Mouse (Mus musculus): ENCODE results near the gene Pigyl. TPM values are rescaled to one million over a fixed set of nuclear protein-coding genes. Genes with fewer than 3 reads are reported as not detected.
"Not testable (repeated sequence)": the region's sequence is repeated elsewhere in the genome, so short reads cannot be mapped to it uniquely, and the experiment has no call there.

Gene Pigyl
- total RNA-seq, 2 experiments from 2014 or later, result 34.4 to 34.7 TPM

- no peak for DNase-seq
Measured at GRCm38 (mm10) chr9:22138480-22138879, 18.2 kb upstream of the Pigyl start.

- no peak for DNase-seq
Measured at GRCm38 (mm10) chr9:22139746-22140145, 16.9 kb upstream of the Pigyl start.

- peak; percentile 93 for DNase-seq
Measured at GRCm38 (mm10) chr9:22143108-22144037, 13.3 kb upstream of the Pigyl start.

- no peak for DNase-seq
Measured at GRCm38 (mm10) chr9:22144304-22144965, 12.2 kb upstream of the Pigyl start.

- no peak for DNase-seq
Measured at GRCm38 (mm10) chr9:22149426-22150248, 7.0 kb upstream of the Pigyl start.

- DNase-seq, result not testable (repeated sequence)
Measured at GRCm38 (mm10) chr9:22150249-22150693, 6.4 kb upstream of the Pigyl start.

GRCm38 (mm10) chr9:22150946-22151345 lies 5.7 kb upstream of the Pigyl start:
- no peak for DNase-seq

- no peak for DNase-seq
Measured at GRCm38 (mm10) chr9:22153810-22154209, 2.8 kb upstream of the Pigyl start.

- DNase-seq, result peak; percentile 54
Measured at GRCm38 (mm10) chr9:22155614-22156013, 1.0 kb upstream of the Pigyl start.

GRCm38 (mm10) chr9:22157516-22158265 lies 1.0 kb downstream of the Pigyl start:
- no peak for DNase-seq

GRCm38 (mm10) chr9:22161299-22161698 lies 4.7 kb downstream of the Pigyl start:
- no peak for DNase-seq

GRCm38 (mm10) chr9:22162305-22162704 lies 5.7 kb downstream of the Pigyl start:
- no peak for DNase-seq

GRCm38 (mm10) chr9:22162912-22163311 lies 6.3 kb downstream of the Pigyl start:
- no peak for DNase-seq

- peak; percentile 31 for DNase-seq
Measured at GRCm38 (mm10) chr9:22164711-22165668, 8.3 kb downstream of the Pigyl start.

GRCm38 (mm10) chr9:22165964-22166363 lies 9.3 kb downstream of the Pigyl start:
- no peak for DNase-seq

GRCm38 (mm10) chr9:22166686-22167085 lies 10.0 kb downstream of the Pigyl start:
- no peak for DNase-seq

- DNase-seq, result no peak
Measured at GRCm38 (mm10) chr9:22167751-22168150, 11.1 kb downstream of the Pigyl start.

GRCm38 (mm10) chr9:22169327-22169726 lies 12.7 kb downstream of the Pigyl start:
- DNase-seq, result no peak

- DNase-seq, result no peak
Measured at GRCm38 (mm10) chr9:22172318-22172717, 15.7 kb downstream of the Pigyl start.

GRCm38 (mm10) chr9:22188025-22188611 lies 31.5 kb downstream of the Pigyl start, which contains the start of gene Zfp872:
TSS of gene Zfp872 (plus strand) at chr9:22188090.
- peak; percentile 56 for DNase-seq
